Mouse (Mus musculus): ENCODE measurements around the gene Pigk. TPM values are rescaled to one million over a fixed set of nuclear protein-coding genes. Genes with fewer than 3 reads are reported as not detected.

Gene Pigk
- polyA plus RNA-seq, 1 experiment from 2014 or later: 41.5 TPM

Other genes with a start within 250 kb of the Pigk start
- gene Ak5, start 45.7 kb upstream of the Pigk start, polyA plus RNA-seq (2016; fragmentation: Nextera tagmentation; extraction: Ambion mirVana): 0.96 and 1.5 TPM in 2 replicates